Mouse (Mus musculus) stomach, embryonic 14.5 days (tissue): ENCODE data around the gene Slc28a2. TPM values are rescaled to one million over a fixed set of nuclear protein-coding genes. Genes with fewer than 3 reads are reported as not detected.
"Not testable (repeated sequence)": the region's sequence is repeated elsewhere in the genome, so short reads cannot be mapped to it uniquely, and the experiment has no call there.

Source experiments
- ATAC-seq: fragments of 200-750 bp; cut with Nextera tagmentation; 2 replicates; pipeline ENCODE4 v1.8.0; 2017; ENCODE audit warnings: low read depth, moderate TSS enrichment; ENCODE audit not compliant: insufficient number of reproducible peaks, insufficient read depth, low FRiP score
- H3K27ac ChIP-seq: fragments of 300-500 bp; sonication (generic); 2 replicates; pipeline ENCODE4 v1.5.1; 2014; ENCODE audit warnings: mild to moderate bottlenecking, low read length, moderate library complexity, mixed read lengths
- H3K27me3 ChIP-seq: fragments of 300-500 bp; sonication (generic); 2 replicates; pipeline ENCODE4 v1.6.1; 2014; ENCODE audit warnings: low read length, control low read depth, mixed read lengths; ENCODE audit not compliant: control insufficient read depth, insufficient read depth
- H3K36me3 ChIP-seq: fragments of 300-500 bp; sonication (generic); 2 replicates; pipeline ENCODE4 v1.6.1; 2014; ENCODE audit warnings: mild to moderate bottlenecking, control low read depth, low read length, moderate library complexity, mixed read lengths; ENCODE audit not compliant: control insufficient read depth, insufficient read depth
- H3K4me1 ChIP-seq: fragments of 300-500 bp; sonication (generic); 2 replicates; pipeline ENCODE4 v1.6.1; 2014; ENCODE audit warnings: low read length, control low read depth, mixed read lengths; ENCODE audit not compliant: control insufficient read depth, insufficient read depth
- H3K4me2 ChIP-seq: fragments of 300-500 bp; sonication (generic); replicated peaks from 2 replicates; pipeline ENCODE4 v1.6.1; 2014; ENCODE audit warnings: low read depth, low read length, control low read depth
- H3K4me3 ChIP-seq: fragments of 300-500 bp; sonication (generic); 2 replicates; pipeline ENCODE4 v1.5.1; 2014; ENCODE audit warnings: low read depth, low read length, control low read depth
- H3K9ac ChIP-seq: fragments of 300-500 bp; sonication (generic); replicated peaks from 2 replicates; pipeline ENCODE4 v1.6.1; 2014; ENCODE audit warnings: low read depth, mild to moderate bottlenecking, control low read depth, low read length, moderate library complexity, mixed read lengths
- H3K9me3 ChIP-seq: fragments of 300-500 bp; sonication (generic); 2 replicates; pipeline ENCODE4 v1.6.1; 2016; ENCODE audit warnings: low read depth, low read length, control low read depth; ENCODE audit not compliant: control insufficient read depth
- WGBS: fragments of 180-500 bp; shearing (Covaris S2); extraction: QIAGEN DNeasy Blood & Tissue Kit; methylation state at CpG from one replicate; pipeline ENCODE4 v1.1.7; 2014; 5-methylcytosine and 5-hydroxymethylcytosine counted together
- polyA plus RNA-seq: library from polyadenylated mRNA; unstranded; fragments of >200 nt; fragmentation: Nextera tagmentation; extraction: Ambion mirVana; gene quantifications from 2 replicates; pipeline ENCODE4 v1.2.1, GENCODE M21; 2014

Slc28a2 gene
- polyA plus RNA-seq, 1 experiment from 2014 or later, result 6.9 TPM

DNA sequence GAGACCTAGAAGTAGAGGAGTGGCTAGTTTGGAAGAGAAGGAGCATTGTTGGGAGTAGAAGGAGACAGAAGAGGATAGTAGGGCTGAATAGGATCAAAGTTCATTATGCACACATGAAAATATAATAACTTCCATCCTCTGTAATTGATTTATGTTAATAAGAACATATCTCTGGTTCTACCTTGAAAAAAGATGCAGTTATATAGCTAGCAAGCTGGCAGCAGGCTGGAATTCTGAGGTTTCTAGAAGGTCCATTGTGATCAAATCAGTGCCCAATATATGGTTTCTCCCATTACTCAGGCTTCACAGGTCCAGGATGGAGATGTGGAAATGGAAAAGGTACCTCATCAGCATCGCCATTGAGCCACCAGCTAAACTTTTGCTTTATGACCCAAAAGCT is 58.4 kb downstream of the Slc28a2 start, which contains the start of gene Gm14085:
Gm14085 (plus strand) TSS at position 301 of the 400 bp plus-strand sequence.
- H3K36me3 ChIP-seq, result no peaks in the 10 kb centered on the region
- no peak within 1 kb of the TSS for H3K4me2 ChIP-seq
- WGBS, result 97% methylated on average over 1 of the region's 1 CpGs
- H3K27me3 ChIP-seq, result no peaks in the 10 kb centered on the region
- no peak for ATAC-seq
- no peaks in the 10 kb centered on the region for H3K9me3 ChIP-seq
- no peak within 1 kb of the TSS for H3K4me3 ChIP-seq
- no peak within 1 kb of the TSS for H3K9ac ChIP-seq
- no peaks in the 10 kb centered on the region for H3K4me1 ChIP-seq
- no peak within 1 kb of the TSS for H3K27ac ChIP-seq

DNA sequence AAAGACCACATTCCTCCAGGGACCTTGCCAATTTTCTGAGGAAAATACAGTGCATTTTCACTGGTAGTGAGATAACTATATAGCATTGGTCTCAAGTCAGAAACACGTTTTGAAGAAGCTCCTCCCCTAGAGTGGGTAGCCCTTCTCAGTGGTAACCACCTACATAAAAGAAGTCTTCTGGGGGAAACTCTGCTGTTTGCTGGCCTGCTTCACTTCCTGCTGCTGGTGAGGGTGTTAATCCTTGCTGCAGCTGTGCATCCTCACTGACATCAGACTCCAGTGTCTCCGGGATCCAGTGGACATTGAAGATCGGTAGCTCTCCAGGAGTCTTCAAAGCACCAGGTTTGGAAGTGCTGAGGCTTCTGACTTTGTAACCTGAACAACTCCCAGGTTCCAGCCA is 59.4 kb downstream of the Slc28a2 start:
- not testable (repeated sequence) for H3K4me1 ChIP-seq, H3K36me3 ChIP-seq, H3K9me3 ChIP-seq, H3K27ac ChIP-seq, ATAC-seq, H3K9ac ChIP-seq, H3K27me3 ChIP-seq, H3K4me3 ChIP-seq, H3K4me2 ChIP-seq
- WGBS, result 64% methylated on average over 1 of the region's 3 CpGs

DNA sequence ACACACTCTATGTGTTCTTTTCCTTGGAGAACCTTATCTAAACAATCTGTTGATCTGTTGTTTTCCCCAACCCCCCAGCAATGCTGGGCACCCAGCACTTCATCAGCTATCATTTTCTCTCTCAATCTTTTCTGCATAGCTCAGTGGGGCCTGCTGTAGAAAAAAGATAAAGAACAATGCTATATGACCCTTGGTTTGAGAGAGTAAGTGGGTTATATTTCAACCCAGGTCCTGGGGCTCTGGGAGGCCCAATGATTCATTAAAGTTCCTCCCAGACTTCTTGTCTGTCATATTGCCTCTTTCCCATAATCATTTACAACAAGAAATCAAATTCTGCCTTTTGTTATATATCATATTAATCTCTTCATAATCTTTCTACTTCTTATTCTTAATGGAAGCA is 59.8 kb downstream of the Slc28a2 start:
- ATAC-seq, H3K4me2 ChIP-seq: not testable (repeated sequence)

DNA sequence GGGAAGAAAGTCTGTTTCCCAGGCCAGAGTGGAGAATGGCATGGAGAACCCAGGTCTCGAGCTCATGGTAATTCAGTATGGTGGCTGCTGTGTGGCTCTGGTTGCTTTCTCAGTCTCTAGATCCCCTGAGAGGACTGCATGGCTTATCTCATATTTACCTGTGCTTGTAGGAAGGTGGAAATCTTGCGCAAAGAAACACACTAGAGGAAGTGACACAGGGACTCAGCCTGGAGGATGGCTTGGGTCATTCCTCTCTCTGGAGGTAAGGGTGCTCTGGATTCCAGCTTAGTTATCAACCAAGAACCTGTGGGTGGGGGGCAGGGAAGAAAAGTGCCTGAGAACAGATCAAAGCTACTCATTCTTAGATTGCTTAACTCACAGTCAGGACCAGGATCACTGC is 60.4 kb downstream of the Slc28a2 start:
- Histone ChIP-seq H3K4me2 (no peak overlapping the region), H3K36me3 (no peaks in the 10 kb centered on the region), H3K9ac (no peak overlapping the region), H3K4me3 (no peak overlapping the region), H3K27ac (no peak overlapping the region), H3K9me3 (no peaks in the 10 kb centered on the region), H3K4me1 (no peaks in the 10 kb centered on the region), H3K27me3 (no peaks in the 10 kb centered on the region)
- ATAC-seq, result no peak
- 77% methylated on average over 2 of the region's 2 CpGs for WGBS

More for the DNA sequence above, 59.8 kb downstream of the Slc28a2 start:
- H3K4me1 ChIP-seq, H3K9me3 ChIP-seq, H3K36me3 ChIP-seq, H3K9ac ChIP-seq, H3K27me3 ChIP-seq, H3K4me3 ChIP-seq, H3K27ac ChIP-seq: not testable (repeated sequence)

Other genes starting within 250 kb of the Slc28a2 start
- gene Patl2, start 240.3 kb upstream of the Slc28a2 start, polyA plus RNA-seq, result not detected in 2 replicates
- gene Terb2, start 240.2 kb upstream of the Slc28a2 start, polyA plus RNA-seq, result not detected in 2 replicates
- gene Sord, start 191.7 kb upstream of the Slc28a2 start, polyA plus RNA-seq, result 28.3 and 30.0 TPM in 2 replicates
- gene Duox2, start 128.0 kb upstream of the Slc28a2 start, polyA plus RNA-seq, result 0.06 and 0.27 TPM in 2 replicates
- gene Duoxa2, start 127.6 kb upstream of the Slc28a2 start, polyA plus RNA-seq, result 0.17 TPM in 1 of 2 replicates, not detected in the other
- gene Duoxa1, start 112.7 kb upstream of the Slc28a2 start, polyA plus RNA-seq, result 3.0 and 3.8 TPM in 2 replicates
- 0.36 and 0.53 TPM in 2 replicates for gene Duox1, start 110.8 kb upstream of the Slc28a2 start, polyA plus RNA-seq
- 3.8 and 5.2 TPM in 2 replicates for gene Shf, start 57.3 kb upstream of the Slc28a2 start, polyA plus RNA-seq
- gene Gm14085, start 58.5 kb downstream of the Slc28a2 start, polyA plus RNA-seq, result not detected in 2 replicates
- gene Gatm, start 184.8 kb downstream of the Slc28a2 start, polyA plus RNA-seq, result 11.2 and 12.9 TPM in 2 replicates
- 5.5 and 6.8 TPM in 2 replicates for gene AA467197, start 210.5 kb downstream of the Slc28a2 start, polyA plus RNA-seq